Mouse (Mus musculus) gastrocnemius, postnatal 10 days (tissue): ENCODE measurements around the gene H6pd. TPM values are rescaled to one million over a fixed set of nuclear protein-coding genes. Genes with fewer than 3 reads are reported as not detected.
A peak's percentile ranks its signal among the peaks of the same experiment; 100 is the strongest.

Experiments
- DNase-seq: peaks from one replicate; pipeline ENCODE4 v3.0.0; 2021; ENCODE audit warnings: mixed read lengths
- total RNA-seq, 2 experiments: library from RNA; stranded (reverse); gene quantifications; 2 replicates each; pipeline ENCODE4 v1.2.3; 2021

The H6pd gene
- total RNA-seq, 2 experiments from 2014 or later: 57.1 to 61.3 TPM

DNA sequence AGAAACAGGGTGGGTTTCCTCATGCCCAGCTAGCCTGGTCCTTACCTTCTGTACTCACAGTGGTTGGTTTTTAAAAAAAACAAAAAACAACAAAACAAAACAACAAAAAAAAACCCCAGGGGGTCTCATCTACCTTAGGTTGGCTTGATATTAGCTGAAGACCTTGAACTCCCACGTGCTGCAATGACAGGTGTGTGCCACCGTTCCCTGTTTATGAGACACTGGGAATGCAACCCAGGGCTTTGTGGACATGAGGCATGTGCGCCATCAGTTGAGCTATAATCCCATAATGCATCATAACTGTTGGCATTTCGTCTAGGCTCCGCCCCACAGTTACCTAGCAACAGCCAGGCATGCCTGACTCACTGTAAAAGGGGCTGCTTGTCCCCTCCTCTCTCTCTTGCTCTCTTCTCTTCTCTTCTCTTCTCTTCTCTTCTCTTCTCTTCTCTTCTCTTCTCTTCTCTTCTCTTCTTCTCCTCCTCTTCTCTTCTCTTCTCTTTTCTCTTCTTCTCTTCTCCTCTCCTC is 33.0 kb downstream of the H6pd start:
- no peak for DNase-seq

- DNase-seq: no peak
Measured at GRCm38 (mm10) chr4:149975291-149975690, 33.5 kb downstream of the H6pd start.

- no peak for DNase-seq
Measured at GRCm38 (mm10) chr4:149971393-149971792, 37.4 kb downstream of the H6pd start.

DNA sequence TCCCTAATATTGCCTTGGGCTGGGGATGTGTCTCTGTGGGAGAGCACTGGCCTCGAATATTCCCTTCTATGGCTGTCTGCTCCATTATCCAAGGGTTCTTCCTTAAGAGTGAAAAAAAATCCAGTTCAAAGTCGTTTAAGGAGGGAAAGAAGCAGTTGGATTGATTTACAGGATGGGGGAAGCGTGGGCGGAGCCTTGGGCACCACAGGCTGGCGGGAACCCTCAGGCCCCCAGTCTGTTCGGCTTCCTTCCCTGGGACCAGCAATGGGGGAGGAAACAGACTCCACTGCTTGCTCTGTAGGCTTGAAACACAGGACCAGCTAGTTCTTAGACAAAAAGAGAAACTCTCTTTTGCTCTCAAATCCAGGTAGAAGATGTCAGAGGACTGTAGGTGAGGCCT is 40.3 kb downstream of the H6pd start:
- no peak for DNase-seq

GRCm38 (mm10) chr4:149966963-149967362 is 41.9 kb downstream of the H6pd start:
- no peak for DNase-seq

DNA sequence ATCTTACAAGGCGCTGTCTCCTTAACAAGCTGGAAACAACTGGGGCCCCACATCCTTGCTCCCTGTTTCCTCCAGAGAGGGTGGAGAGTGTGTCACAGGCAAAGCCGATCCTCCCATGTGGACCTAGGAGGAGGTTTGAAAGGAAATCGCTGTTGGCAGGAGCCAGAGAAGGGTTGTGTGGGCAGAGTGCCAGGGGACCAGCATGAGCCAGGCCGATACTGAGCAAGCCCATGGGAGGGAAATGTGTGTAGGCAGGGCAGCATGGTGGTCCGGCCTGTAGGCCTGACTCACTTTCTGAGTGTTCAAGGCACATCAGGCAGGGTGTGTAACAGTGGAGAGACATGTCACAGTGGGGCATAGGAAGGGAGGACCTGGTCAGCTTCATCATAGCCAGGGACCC is 42.6 kb downstream of the H6pd start:
- DNase-seq: peak; percentile 71

- DNase-seq: no peak
Measured at GRCm38 (mm10) chr4:149965672-149966071, 43.2 kb downstream of the H6pd start.

DNA sequence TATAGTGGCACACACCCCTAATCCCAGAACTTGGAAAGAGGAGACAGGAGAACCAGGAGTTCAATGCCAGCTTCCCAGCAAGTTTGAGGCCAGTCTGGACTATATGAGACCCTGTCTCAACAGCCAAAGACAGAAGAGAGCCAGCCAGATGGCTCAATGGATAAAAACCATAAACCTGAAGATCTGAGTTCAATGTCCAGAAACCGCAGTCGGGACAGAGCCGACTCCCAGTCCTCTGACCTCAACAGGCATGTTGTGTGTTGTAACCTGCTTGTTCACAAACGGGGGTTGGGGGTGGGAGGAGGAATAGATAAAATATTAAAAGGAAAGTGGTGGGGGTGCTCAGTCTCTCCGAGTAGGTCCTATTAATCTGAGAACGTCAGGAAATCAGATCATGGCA is 43.6 kb downstream of the H6pd start:
- no peak for DNase-seq

DNA sequence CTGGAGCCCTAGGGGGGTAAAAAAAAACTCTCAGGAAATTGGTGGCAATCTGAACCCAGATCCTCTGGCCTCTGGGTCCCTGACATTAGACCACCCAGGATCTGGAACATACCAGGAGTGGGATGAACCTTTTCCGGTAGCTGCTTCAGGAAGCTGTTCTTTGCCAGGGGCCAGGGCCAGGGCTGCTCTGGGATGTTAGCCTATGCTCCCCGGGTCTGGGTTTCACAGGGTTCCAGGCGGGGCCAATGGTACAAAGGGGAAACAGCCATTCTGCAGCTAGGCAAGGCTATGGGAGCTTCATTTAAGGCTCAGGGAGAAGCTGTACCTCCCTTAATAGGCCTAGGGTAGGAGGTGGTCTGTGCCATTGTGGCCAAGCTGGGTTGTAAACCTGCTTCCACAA is 44.1 kb downstream of the H6pd start:
- DNase-seq: no peak

DNA sequence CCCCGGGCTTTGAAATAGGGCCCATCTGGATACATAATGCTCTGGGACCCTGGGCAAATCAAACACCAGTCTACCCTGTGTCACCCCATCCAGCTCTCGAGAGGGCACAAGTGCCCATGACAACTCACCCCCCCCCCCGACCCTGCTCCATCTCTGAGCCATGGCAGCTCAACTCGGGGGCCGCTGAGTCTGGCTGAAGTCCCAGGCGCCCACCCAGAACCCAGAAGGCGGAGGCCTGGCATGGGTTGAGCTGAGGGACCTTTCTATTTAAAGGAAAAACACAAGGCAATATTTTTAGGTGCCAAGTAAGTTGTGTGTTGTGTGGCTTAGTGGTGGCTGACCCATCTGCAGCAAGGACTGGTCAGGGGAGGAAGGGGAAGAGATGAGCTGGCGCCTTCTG is 44.5 kb downstream of the H6pd start:
- DNase-seq: no peak

DNA sequence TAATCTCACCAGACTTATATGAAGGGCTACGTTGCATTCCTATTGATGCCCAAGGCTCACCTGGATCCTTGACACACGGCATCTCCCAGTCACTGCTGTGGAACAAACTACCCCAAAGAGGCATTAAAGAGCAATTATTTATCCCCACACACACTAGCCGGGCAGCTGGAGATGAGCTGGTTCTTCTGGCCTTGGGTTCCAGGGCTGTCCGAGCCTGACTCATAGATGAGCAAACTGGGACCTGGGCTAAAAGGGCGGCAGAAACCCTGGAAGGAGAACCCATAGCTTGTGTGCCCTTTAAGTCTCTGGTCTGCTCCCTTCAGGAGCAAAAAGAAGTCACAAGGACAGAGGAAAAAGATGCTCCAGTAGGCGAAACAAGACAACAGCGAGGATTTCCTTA is 48.4 kb downstream of the H6pd start:
- DNase-seq: no peak

DNA sequence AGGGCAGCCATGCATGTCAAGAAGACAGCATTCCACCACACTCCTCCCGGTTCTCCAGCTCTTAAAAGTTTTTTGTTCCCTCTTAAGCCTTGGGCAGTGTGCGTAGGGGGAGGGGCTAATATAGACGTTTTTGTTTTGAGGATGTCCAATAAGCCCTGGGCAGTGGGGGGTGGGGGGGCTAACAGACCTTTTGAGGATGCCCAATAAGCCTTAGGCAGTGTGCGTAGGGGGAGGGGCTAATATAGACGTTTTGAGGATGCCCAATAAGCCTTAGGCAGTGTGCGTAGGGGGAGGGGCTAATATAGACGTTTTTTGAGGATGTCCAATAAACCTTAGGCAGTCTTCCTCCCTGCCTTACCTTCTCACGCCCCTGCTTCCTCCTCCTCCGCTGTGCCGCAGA is 49.0 kb downstream of the H6pd start:
- DNase-seq: no peak

- DNase-seq: peak; percentile 82
Measured at GRCm38 (mm10) chr4:149958566-149958965, 50.3 kb downstream of the H6pd start.

GRCm38 (mm10) chr4:149956048-149956447 is 52.8 kb downstream of the H6pd start:
- DNase-seq: no peak

DNA sequence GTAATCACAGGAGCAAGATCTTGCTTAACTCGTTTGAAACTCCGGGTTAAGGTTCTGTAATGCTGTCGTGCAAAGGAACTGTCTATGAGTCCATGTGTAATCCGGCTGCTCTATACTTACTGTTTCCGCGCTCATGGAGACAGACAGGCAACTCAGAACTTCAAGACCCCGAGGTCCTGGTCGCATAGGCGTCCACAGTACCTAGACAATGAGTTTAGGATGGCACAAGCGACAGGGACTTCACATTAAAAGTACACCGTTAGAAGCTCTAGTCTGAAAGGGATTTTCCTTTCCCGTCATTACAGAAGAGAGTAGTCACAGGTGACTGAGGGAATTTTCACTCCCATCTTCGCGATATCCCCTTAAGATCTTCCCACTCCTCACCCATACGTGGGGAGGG is 53.2 kb downstream of the H6pd start:
- no peak for DNase-seq

DNA sequence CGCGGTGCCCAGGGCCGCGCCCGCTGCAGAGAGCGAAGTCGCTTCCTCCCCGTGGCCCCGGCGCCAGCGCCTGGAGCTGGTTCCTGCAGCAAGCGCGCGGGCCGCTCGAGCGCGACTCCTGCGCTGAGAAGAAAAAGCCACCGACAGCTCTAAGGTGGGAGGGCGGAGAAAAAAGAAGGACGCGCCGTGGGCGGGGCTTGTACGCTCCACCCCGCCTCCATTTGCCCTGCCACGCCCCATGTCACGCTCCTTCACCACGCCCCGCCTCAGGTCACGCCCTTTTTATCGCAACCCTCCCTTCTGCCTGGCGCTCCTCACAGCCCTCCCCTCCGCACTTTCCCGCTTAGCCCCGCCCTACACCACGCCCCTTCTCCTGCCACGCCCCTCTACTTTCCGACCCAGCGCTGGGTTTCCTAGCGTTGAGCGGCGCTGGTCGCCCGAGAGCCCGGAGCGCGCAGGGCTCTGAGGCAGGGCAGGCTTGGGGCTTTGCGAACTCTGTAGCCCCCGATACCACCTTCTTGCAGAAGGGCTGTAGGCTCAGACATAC is 53.9 kb downstream of the H6pd start, which contains the start of gene Spsb1:
Gene Spsb1 (minus strand): TSS at position 151 of the 547 bp plus-strand sequence.
- peak; percentile 98 for DNase-seq

DNA sequence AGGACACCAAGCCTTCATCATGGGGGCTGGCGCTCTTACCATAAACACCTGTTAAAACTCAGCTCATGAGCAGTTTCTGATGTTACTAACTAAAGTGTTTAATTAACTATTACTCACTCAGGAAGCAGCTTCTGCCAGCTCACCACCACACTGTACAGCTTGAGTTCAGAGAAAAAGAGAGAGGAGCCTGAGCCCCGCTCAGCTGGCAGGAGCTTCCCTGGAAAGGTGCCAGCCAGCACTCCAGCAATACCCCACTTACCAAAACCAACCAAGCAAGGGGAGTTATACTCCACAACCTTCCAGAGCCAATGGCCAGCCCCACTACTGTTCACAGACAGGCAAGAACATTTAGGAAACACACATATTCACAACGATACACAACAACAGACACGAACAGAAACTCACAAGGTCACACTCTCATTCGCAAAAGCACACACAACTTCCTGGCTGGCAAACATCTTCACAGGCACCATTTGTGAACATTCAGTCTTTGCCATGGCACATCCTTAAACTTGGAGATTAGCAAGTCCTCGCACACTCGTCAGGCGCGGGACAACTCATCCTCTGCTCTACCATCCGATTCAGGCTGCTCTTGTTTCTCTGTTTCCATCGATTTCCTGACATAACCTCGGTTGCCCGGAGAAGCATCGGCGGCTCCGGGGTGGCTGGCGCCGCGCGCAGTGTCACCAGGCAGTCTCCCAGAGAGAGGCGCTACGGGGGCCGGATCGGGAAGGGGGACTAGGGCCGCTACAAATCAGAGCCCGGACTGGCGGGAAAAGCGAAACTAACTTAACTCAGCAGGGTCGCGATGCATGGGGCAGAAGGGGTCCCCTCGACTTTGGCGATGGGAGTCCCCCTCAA is 55.0 kb downstream of the H6pd start:
- peak; percentile 72 for DNase-seq

- no peak for DNase-seq
Measured at GRCm38 (mm10) chr4:149952201-149952600, 56.6 kb downstream of the H6pd start.

- DNase-seq: no peak
Measured at GRCm38 (mm10) chr4:149951201-149951600, 57.6 kb downstream of the H6pd start.

GRCm38 (mm10) chr4:149949691-149950090 is 59.1 kb downstream of the H6pd start:
- DNase-seq: no peak

DNA sequence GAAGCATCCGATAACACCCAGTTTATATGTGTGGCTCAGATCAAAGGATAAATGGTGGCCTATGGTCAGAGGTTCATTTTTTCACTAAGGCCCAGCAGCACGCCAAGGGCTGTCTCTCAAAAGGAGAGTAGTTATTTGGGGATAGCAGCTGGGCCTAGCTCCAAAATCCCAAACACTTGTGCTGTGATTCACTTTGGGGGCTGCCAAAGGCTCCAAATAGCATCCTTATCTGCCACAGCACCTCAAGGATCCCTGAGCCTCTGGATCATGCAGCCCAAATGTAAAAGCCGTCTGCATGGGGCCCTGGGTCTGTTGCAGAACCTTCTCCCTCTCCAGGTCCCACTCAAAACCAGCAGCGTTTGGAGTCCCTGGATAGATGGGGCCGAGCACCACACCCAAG is 60.7 kb downstream of the H6pd start:
- no peak for DNase-seq

DNA sequence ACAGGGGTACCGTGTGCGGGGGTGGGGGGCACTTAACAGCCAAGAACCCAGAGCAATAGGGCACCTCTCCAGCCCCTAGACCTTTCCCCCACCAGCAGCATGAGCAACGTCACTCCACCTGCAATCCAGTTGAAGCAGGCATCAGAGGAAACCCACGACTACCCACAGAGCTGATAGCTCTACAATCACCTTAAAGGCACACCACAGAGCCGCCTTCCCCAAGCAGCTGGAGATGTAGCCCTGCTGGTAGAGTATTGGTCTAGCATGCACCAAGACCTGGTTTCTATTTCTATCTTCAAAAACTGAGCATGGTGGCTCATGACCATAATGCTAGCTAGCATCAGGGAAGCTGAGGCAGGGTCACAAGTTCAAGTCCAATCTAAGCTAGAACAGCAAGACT is 61.4 kb downstream of the H6pd start:
- no peak for DNase-seq

DNA sequence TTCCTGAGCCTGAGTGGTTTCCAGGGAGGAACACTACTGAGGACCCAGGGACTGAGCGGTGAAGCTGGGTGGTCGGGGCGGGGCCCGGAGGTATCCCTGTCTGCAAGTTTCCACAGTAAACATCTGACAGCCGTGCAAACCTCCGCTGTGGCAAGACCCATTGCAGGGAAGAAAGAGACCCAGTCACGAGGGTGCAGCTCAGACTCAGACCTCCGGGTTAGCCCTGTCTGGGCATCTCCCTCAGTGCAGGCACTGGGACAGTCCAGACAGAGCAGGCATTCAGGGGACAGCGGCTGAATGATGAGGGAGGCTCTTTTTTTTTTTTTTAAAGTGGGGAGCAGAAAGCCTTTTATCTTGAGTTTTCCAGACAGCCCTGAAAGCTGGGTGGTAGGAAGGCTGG is 63.6 kb downstream of the H6pd start:
- DNase-seq: no peak

- DNase-seq: no peak
Measured at GRCm38 (mm10) chr4:149944214-149944613, 64.6 kb downstream of the H6pd start.
